Mouse (Mus musculus) forebrain, postnatal 0 days (tissue): Measurements from ENCODE around the gene Ccdc97. TPM values are rescaled to one million over a fixed set of nuclear protein-coding genes. Genes with fewer than 3 reads are reported as not detected.

ENCODE experiments used
- ATAC-seq: fragments of 200-750 bp; cut with Nextera tagmentation; 2 replicates; pipeline ENCODE4 v1.8.0; 2017; ENCODE audit warnings: mild to moderate bottlenecking, moderate library complexity
- DNase-seq: peaks from one replicate; pipeline ENCODE4 v3.0.0-alpha.2; 2015
- H3K27ac ChIP-seq: fragments of 300-500 bp; sonication (generic); 2 replicates; pipeline ENCODE4 v1.5.1; 2014; ENCODE audit warnings: low read depth, mild to moderate bottlenecking, antibody characterized with exemption, low read length, moderate library complexity, mixed read lengths
- H3K27me3 ChIP-seq: fragments of 300-500 bp; sonication (generic); 2 replicates; pipeline ENCODE4 v1.6.1; 2014; ENCODE audit warnings: mild to moderate bottlenecking, low read length, mixed read lengths; ENCODE audit not compliant: insufficient read depth
- H3K36me3 ChIP-seq: fragments of 300-500 bp; sonication (generic); 2 replicates; pipeline ENCODE4 v1.6.1; 2014; ENCODE audit warnings: mild to moderate bottlenecking, moderate library complexity; ENCODE audit not compliant: insufficient read depth
- H3K4me1 ChIP-seq: fragments of 300-500 bp; sonication (generic); 2 replicates; pipeline ENCODE4 v1.6.1; 2014; ENCODE audit warnings: antibody characterized with exemption; ENCODE audit not compliant: insufficient read depth
- H3K4me2 ChIP-seq: fragments of 300-500 bp; sonication (generic); 2 replicates; pipeline ENCODE4 v1.6.1; 2014; ENCODE audit warnings: low read depth, mild to moderate bottlenecking, moderate library complexity
- H3K4me3 ChIP-seq: fragments of 300-500 bp; sonication (generic); 2 replicates; pipeline ENCODE4 v1.5.1; 2014; ENCODE audit warnings: low read depth, low read length, mixed read lengths
- H3K9ac ChIP-seq: fragments of 300-500 bp; sonication (generic); 2 replicates; pipeline ENCODE4 v1.6.1; 2014; ENCODE audit warnings: mild to moderate bottlenecking
- H3K9me3 ChIP-seq: fragments of 300-500 bp; sonication (generic); 2 replicates; pipeline ENCODE4 v1.6.1; 2016; ENCODE audit warnings: low read length
- CTCF ChIP-seq: sonication (generic); IDR thresholded peaks from 2 replicates; pipeline ENCODE4 v1.5.1; 2016; ENCODE audit warnings: antibody characterized with exemption, control low read depth, low read depth
- WGBS: fragments of 180-500 bp; shearing (Covaris S2); extraction: QIAGEN DNeasy Blood & Tissue Kit; methylation state at CpG from one replicate; pipeline ENCODE4 v1.1.7; 2014; 5-methylcytosine and 5-hydroxymethylcytosine counted together
- polyA plus RNA-seq: library from polyadenylated mRNA; unstranded; fragments of >200 nt; fragmentation: Nextera tagmentation; extraction: Ambion mirVana; gene quantifications from 2 replicates; pipeline ENCODE4 v1.2.1, GENCODE M21; 2015
- total RNA-seq: library from RNA; depleted of rRNA; stranded (reverse); fragments of >200 nt; gene quantifications from 2 replicates; pipeline ENCODE4 v1.2.3, GENCODE M21; 2014; rRNA removed

Gene Ccdc97
- total RNA-seq = 21.1 and 37.6 TPM in 2 replicates
- polyA plus RNA-seq = 31.7 and 32.0 TPM in 2 replicates

DNA sequence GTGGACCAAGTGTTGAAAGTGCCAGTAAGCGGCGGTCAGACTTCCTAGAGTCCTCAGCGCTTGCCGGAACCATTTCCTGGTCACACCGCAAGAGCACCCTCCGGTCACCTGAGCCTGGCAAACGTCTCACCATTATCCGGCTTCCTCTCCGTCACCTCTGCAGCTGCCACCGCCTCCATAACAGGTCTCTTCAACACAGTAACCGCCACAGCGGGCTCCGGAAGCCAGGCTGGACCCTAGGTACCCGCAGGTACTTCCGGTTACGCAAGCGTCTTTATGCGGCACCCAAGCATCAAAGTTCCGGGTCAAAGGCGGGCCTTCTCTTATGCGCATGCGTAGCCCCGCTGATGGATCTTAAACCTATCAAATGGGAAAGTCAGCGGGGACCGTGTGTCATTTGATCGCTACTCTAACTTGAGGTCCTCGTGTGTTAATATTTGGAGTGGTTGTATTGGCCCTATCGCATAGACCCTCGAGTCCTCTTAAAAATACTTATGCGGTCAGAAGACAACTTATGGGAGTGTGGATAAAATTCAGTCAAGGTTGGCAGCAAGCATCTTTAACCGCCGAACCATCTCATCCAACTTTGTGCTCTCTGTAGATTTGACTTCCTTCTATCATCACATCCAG is at the start of gene Ccdc97:
Gene Ccdc97, minus strand, starts transcription at position 301 of the 630 bp plus-strand sequence.
- TF ChIP-seq CTCF = no peak
- Histone ChIP-seq H3K27ac (peak within 1 kb of the TSS; percentile 83), H3K9me3 (no peaks in the 10 kb centered on the region), H3K4me2 (peak within 1 kb of the TSS; percentile 84), H3K27me3 (no peaks in the 10 kb centered on the region), H3K36me3 (peaks cover 55% of the 10 kb centered on the region), H3K9ac (peak within 1 kb of the TSS; percentile 68), H3K4me3 (peak within 1 kb of the TSS; percentile 70), H3K4me1 (peaks cover 4% of the 10 kb centered on the region; the same call in 1 of the 2 replicates)
- 5% methylated on average over 32 of the region's 32 CpGs for WGBS
- ATAC-seq = peak; percentile 89
- DNase-seq = peak; percentile 97

GRCm38 (mm10) chr7:25768229-25768628 is 49.3 kb upstream of the Ccdc97 start:
- DNase-seq (no peak), ATAC-seq (no peak)
- H3K9ac ChIP-seq = no peak overlapping the region
- H3K4me1 ChIP-seq = no peaks in the 10 kb centered on the region
- no peak for TF ChIP-seq CTCF
- no peaks in the 10 kb centered on the region for H3K36me3 ChIP-seq
- no peaks in the 10 kb centered on the region for H3K27me3 ChIP-seq
- H3K4me3 ChIP-seq = no peak overlapping the region
- H3K4me2 ChIP-seq = no peak overlapping the region
- no peaks in the 10 kb centered on the region for H3K9me3 ChIP-seq
- 95% methylated on average over 5 of the region's 5 CpGs for WGBS
- no peak overlapping the region for H3K27ac ChIP-seq

DNA sequence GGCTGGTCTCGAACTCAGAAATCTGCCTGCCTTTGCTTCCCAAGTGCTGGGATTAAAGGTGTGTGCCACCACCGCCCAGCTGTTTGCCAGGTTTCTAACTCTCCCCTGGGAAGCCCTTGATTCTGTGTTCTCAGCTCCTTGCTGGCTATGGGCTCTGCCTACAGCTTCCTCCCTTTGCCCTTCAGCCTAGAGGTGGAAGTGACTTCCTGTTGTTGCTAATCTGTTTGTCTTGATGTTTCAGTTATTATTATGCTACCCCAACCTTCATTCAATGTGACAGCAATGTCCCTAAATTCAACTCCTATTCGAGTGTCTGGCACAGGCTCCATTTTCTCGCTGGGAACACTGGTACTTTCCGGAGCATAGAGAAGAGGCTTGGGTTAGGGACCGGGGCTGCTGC is 47.2 kb upstream of the Ccdc97 start:
- H3K36me3 ChIP-seq = no peaks in the 10 kb centered on the region
- no peak for TF ChIP-seq CTCF
- no peak for DNase-seq
- no peaks in the 10 kb centered on the region for H3K27me3 ChIP-seq
- H3K9ac ChIP-seq = no peak overlapping the region
- H3K27ac ChIP-seq = no peak overlapping the region
- no peak overlapping the region for H3K4me2 ChIP-seq
- H3K9me3 ChIP-seq = no peaks in the 10 kb centered on the region
- H3K4me3 ChIP-seq = no peak overlapping the region
- H3K4me1 ChIP-seq = no peaks in the 10 kb centered on the region
- ATAC-seq = no peak
- 89% methylated on average over 6 of the region's 6 CpGs for WGBS

DNA sequence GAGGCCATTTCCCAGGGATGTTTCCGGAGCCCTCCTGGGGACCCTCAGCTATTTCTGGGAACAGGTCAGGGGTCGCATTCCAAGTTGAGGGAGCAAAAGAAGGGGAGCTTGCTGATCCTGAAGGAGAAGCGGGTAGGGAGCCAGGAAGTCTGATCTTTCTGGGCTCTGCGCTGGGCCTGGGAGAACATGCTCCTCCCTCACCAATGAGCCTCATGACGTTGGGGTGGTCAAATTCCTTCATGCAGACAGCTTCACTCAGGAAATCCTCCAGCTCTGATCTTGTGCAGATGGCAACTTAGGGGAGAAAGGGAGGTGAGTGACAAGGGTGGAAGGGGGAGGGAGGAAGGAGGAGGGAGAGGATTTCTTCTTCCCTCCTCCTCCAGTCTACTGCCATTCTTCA is 45.3 kb upstream of the Ccdc97 start:
- Histone ChIP-seq H3K9me3 (no peaks in the 10 kb centered on the region), H3K4me2 (no peak overlapping the region), H3K27ac (no peak overlapping the region), H3K27me3 (no peaks in the 10 kb centered on the region), H3K36me3 (no peaks in the 10 kb centered on the region), H3K4me3 (no peak overlapping the region), H3K9ac (no peak overlapping the region), H3K4me1 (no peaks in the 10 kb centered on the region)
- WGBS = 74% methylated on average over 5 of the region's 5 CpGs
- no peak for ATAC-seq
- no peak for TF ChIP-seq CTCF
- DNase-seq = no peak

GRCm38 (mm10) chr7:25763678-25764077 is 44.8 kb upstream of the Ccdc97 start:
- H3K4me2 ChIP-seq = no peak overlapping the region
- H3K27ac ChIP-seq = no peak overlapping the region
- no peaks in the 10 kb centered on the region for H3K9me3 ChIP-seq
- H3K4me3 ChIP-seq = no peak overlapping the region
- ATAC-seq (no peak), DNase-seq (no peak)
- no peak for TF ChIP-seq CTCF
- 82% methylated on average over 11 of the region's 11 CpGs for WGBS
- H3K36me3 ChIP-seq = no peaks in the 10 kb centered on the region
- no peak overlapping the region for H3K9ac ChIP-seq
- no peaks in the 10 kb centered on the region for H3K4me1 ChIP-seq
- no peaks in the 10 kb centered on the region for H3K27me3 ChIP-seq

GRCm38 (mm10) chr7:25761354-25761753 is 42.5 kb upstream of the Ccdc97 start:
- no peaks in the 10 kb centered on the region for H3K9me3 ChIP-seq
- no peaks in the 10 kb centered on the region for H3K36me3 ChIP-seq
- H3K9ac ChIP-seq = no peak overlapping the region
- H3K4me2 ChIP-seq = no peak overlapping the region
- DNase-seq (peak; percentile 54), ATAC-seq (peak; percentile 32; the same call in 1 of the 2 replicates)
- no peaks in the 10 kb centered on the region for H3K4me1 ChIP-seq
- no peak overlapping the region for H3K27ac ChIP-seq
- no peak overlapping the region for H3K4me3 ChIP-seq
- no peak for TF ChIP-seq CTCF
- WGBS = 32% methylated on average over 10 of the region's 10 CpGs
- H3K27me3 ChIP-seq = no peaks in the 10 kb centered on the region

GRCm38 (mm10) chr7:25756011-25756410 is 37.1 kb upstream of the Ccdc97 start:
- Histone ChIP-seq H3K9ac (peak overlapping the region; percentile 45), H3K36me3 (peaks cover 9% of the 10 kb centered on the region), H3K4me1 (peaks cover 15% of the 10 kb centered on the region), H3K27ac (peak overlapping the region; percentile 77), H3K27me3 (no peaks in the 10 kb centered on the region), H3K4me2 (peak overlapping the region; percentile 65), H3K4me3 (peak overlapping the region; percentile 99), H3K9me3 (no peaks in the 10 kb centered on the region)
- WGBS = under 1% methylated on average over 18 of the region's 18 CpGs
- ATAC-seq = peak; percentile 2
- TF ChIP-seq CTCF = peak; percentile 81
- DNase-seq = peak; percentile 87
